Mouse (Mus musculus): ENCODE data around the gene Ubc.

- TF ChIP-seq CTCF (conservative IDR thresholded peaks at IDR 0.05; ENCODE audit: insufficient read depth, insufficient read length, low read depth, low read length) (no peak), POLR2A (IDR thresholded peaks at IDR 0.05; ENCODE audit: low read depth, low read length) (no peak)
Measured at GRCm38 (mm10) chr5:125405546-125406248, 15.7 kb upstream of the Ubc start.

Measured in kidney, adult 2 months (tissue).